Mouse (Mus musculus): Measurements from ENCODE around the gene Ush2a. TPM values are rescaled to one million over a fixed set of nuclear protein-coding genes. Genes with fewer than 3 reads are reported as not detected.

Gene Ush2a
- polyA plus RNA-seq, 1 experiment from 2014 or later, result 0.12 TPM

GRCm38 (mm10) chr1:188674640-188675510 is 413.1 kb downstream of the Ush2a start:
- Histone ChIP-seq H3K27ac (ENCODE audit: low read depth, low read length) (no peak overlapping the region), H3K27me3 (ENCODE audit: control insufficient read depth, insufficient read depth, low read length) (no peaks in the 10 kb centered on the region), H3K36me3 (ENCODE audit: control insufficient read depth, insufficient read depth, low read length) (no peaks in the 10 kb centered on the region), H3K9me3 (ENCODE audit: control insufficient read depth, low read length) (no peaks in the 10 kb centered on the region), H3K4me3 (ENCODE audit: low read depth, low read length) (no peak overlapping the region), H3K9ac (ENCODE audit: low read length) (no peak overlapping the region), H3K4me1 (replicated peaks; ENCODE audit: control insufficient read depth, insufficient read depth, low read length) (no peaks in the 10 kb centered on the region), H3K4me2 (ENCODE audit: low read depth, low read length, severe bottlenecking) (no peak overlapping the region)
- ATAC-seq (replicated peaks; ENCODE audit: low FRiP score) (no peak), DNase-seq (ENCODE audit: low spot score) (no peak)
- 81% methylated on average over 8 of the region's 8 CpGs for WGBS

DNA sequence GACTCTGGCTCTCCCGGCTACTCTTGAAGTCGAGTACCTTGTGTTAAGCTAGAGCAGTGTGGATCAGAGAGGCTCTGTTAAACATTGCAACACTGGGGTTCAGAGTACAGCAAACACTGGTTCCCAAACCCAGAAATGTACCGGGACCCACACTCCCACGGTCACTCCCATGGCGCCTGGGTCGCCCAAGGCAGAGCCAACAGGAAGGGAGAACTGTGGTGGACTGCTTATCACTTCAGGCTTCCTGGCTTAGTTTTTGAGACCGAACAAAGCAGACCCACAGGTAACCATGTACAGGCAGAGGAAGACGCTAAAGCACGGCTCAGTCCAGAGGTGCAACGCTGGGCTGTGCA is 413.7 kb downstream of the Ush2a start:
- Histone ChIP-seq H3K4me1 (replicated peaks; ENCODE audit: control insufficient read depth, insufficient read depth, low read length) (no peaks in the 10 kb centered on the region), H3K4me3 (ENCODE audit: low read depth, low read length) (no peak overlapping the region), H3K9me3 (ENCODE audit: control insufficient read depth, low read length) (no peaks in the 10 kb centered on the region), H3K27me3 (ENCODE audit: control insufficient read depth, insufficient read depth, low read length) (no peaks in the 10 kb centered on the region), H3K27ac (ENCODE audit: low read depth, low read length) (no peak overlapping the region), H3K9ac (ENCODE audit: low read length) (no peak overlapping the region), H3K36me3 (ENCODE audit: control insufficient read depth, insufficient read depth, low read length) (no peaks in the 10 kb centered on the region), H3K4me2 (ENCODE audit: low read depth, low read length, severe bottlenecking) (no peak overlapping the region)
- ATAC-seq (replicated peaks; ENCODE audit: low FRiP score), result no peak
- WGBS, result 94% methylated on average over 10 of the region's 10 CpGs
- DNase-seq (ENCODE audit: low spot score), result no peak

DNA sequence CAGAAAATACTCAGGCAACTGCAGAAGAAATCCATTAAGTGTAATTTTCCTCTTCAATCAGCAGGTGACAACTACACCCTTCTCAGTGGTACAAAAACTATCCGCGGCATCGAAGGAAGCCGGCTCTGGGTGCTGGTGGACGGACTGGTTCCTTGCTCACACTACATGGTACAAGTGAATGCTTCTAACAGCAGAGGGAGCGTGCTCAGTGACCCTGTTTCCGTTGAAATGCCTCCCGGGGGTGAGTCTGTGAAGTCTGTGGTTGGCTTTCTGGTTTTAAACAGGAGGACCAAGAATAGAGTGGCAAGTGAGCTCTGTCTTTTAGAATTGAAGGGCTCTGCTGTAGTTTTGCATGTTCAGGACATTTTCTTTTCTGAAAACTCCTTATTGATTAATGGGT is 416.4 kb downstream of the Ush2a start:
- Histone ChIP-seq H3K27me3 (ENCODE audit: control insufficient read depth, insufficient read depth, low read length) (no peaks in the 10 kb centered on the region), H3K9me3 (ENCODE audit: control insufficient read depth, low read length) (no peaks in the 10 kb centered on the region), H3K4me1 (replicated peaks; ENCODE audit: control insufficient read depth, insufficient read depth, low read length) (no peaks in the 10 kb centered on the region), H3K36me3 (ENCODE audit: control insufficient read depth, insufficient read depth, low read length) (no peaks in the 10 kb centered on the region), H3K9ac (ENCODE audit: low read length) (no peak overlapping the region), H3K4me2 (ENCODE audit: low read depth, low read length, severe bottlenecking) (no peak overlapping the region), H3K27ac (ENCODE audit: low read depth, low read length) (no peak overlapping the region), H3K4me3 (ENCODE audit: low read depth, low read length) (no peak overlapping the region)
- no peak for DNase-seq (ENCODE audit: low spot score)
- no peak for ATAC-seq (replicated peaks; ENCODE audit: low FRiP score)
- WGBS, result 74% methylated on average over 8 of the region's 8 CpGs

- 97% methylated on average over 14 of the region's 14 CpGs for WGBS
These were observed 424.5 kb downstream of the Ush2a start for GRCm38 (mm10) chr1:188686362-188686761.

DNA sequence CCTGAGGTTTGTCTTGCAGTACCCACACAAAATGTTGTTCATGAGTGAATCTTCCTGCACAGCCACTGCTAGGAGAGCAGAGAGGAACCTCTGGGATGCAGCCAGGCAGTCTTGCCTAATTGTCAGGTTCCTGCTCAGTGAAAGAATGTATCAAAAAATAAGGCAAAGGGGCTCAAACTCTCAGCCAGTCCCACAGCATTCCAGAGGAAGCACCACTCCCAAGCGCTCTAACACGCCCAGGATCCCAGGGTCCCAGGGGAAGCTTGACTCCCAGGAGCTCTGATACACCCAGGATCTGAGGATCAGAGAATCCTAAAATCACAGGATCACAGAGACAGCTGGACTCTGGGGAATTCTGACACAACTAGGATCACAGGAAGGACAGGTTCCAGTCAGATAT is 434.5 kb downstream of the Ush2a start:
- DNase-seq (ENCODE audit: low spot score) (no peak), ATAC-seq (replicated peaks; ENCODE audit: low FRiP score) (no peak)
- Histone ChIP-seq H3K4me2 (ENCODE audit: low read depth, low read length, severe bottlenecking) (no peak overlapping the region), H3K9ac (ENCODE audit: low read length) (no peak overlapping the region), H3K27ac (ENCODE audit: low read depth, low read length) (no peak overlapping the region), H3K4me3 (ENCODE audit: low read depth, low read length) (no peak overlapping the region), H3K9me3 (ENCODE audit: control insufficient read depth, low read length) (no peaks in the 10 kb centered on the region; the same call in 1 of the 2 replicates), H3K27me3 (ENCODE audit: control insufficient read depth, insufficient read depth, low read length) (no peaks in the 10 kb centered on the region), H3K36me3 (ENCODE audit: control insufficient read depth, insufficient read depth, low read length) (no peaks in the 10 kb centered on the region), H3K4me1 (replicated peaks; ENCODE audit: control insufficient read depth, insufficient read depth, low read length) (no peaks in the 10 kb centered on the region)
- 92% methylated on average over 2 of the region's 2 CpGs for WGBS

More at GRCm38 (mm10) chr1:188686362-188686761, 424.5 kb downstream of the Ush2a start:
- Histone ChIP-seq H3K27me3 (ENCODE audit: control insufficient read depth, insufficient read depth, low read length) (no peaks in the 10 kb centered on the region), H3K4me2 (ENCODE audit: low read depth, low read length, severe bottlenecking) (no peak overlapping the region), H3K4me3 (ENCODE audit: low read depth, low read length) (no peak overlapping the region), H3K9ac (ENCODE audit: low read length) (no peak overlapping the region), H3K27ac (ENCODE audit: low read depth, low read length) (no peak overlapping the region), H3K9me3 (ENCODE audit: control insufficient read depth, low read length) (no peaks in the 10 kb centered on the region; the same call in 1 of the 2 replicates), H3K36me3 (ENCODE audit: control insufficient read depth, insufficient read depth, low read length) (no peaks in the 10 kb centered on the region), H3K4me1 (replicated peaks; ENCODE audit: control insufficient read depth, insufficient read depth, low read length) (no peaks in the 10 kb centered on the region)
- DNase-seq (ENCODE audit: low spot score), result no peak
- ATAC-seq (replicated peaks; ENCODE audit: low FRiP score), result no peak

- H3K4me3 ChIP-seq (ENCODE audit: low read depth, low read length), result no peak overlapping the region
- H3K36me3 ChIP-seq (ENCODE audit: control insufficient read depth, insufficient read depth, low read length), result no peaks in the 10 kb centered on the region
- ATAC-seq (replicated peaks; ENCODE audit: low FRiP score), result no peak
- DNase-seq (ENCODE audit: low spot score), result no peak
- H3K9ac ChIP-seq (ENCODE audit: low read length), result no peak overlapping the region
- 92% methylated on average over 4 of the region's 4 CpGs for WGBS
- H3K4me1 ChIP-seq (replicated peaks; ENCODE audit: control insufficient read depth, insufficient read depth, low read length), result no peaks in the 10 kb centered on the region
- H3K27me3 ChIP-seq (ENCODE audit: control insufficient read depth, insufficient read depth, low read length), result no peaks in the 10 kb centered on the region
- no peak overlapping the region for H3K4me2 ChIP-seq (ENCODE audit: low read depth, low read length, severe bottlenecking)
- H3K9me3 ChIP-seq (ENCODE audit: control insufficient read depth, low read length), result no peaks in the 10 kb centered on the region
- H3K27ac ChIP-seq (ENCODE audit: low read depth, low read length), result no peak overlapping the region
These were observed 446.4 kb downstream of the Ush2a start for GRCm38 (mm10) chr1:188708176-188708575.

GRCm38 (mm10) chr1:188708694-188709093 is 446.9 kb downstream of the Ush2a start:
- 94% methylated on average over 10 of the region's 10 CpGs for WGBS
- Histone ChIP-seq H3K4me3 (ENCODE audit: low read depth, low read length) (no peak overlapping the region), H3K4me1 (replicated peaks; ENCODE audit: control insufficient read depth, insufficient read depth, low read length) (no peaks in the 10 kb centered on the region), H3K9me3 (ENCODE audit: control insufficient read depth, low read length) (no peaks in the 10 kb centered on the region), H3K9ac (ENCODE audit: low read length) (no peak overlapping the region), H3K36me3 (ENCODE audit: control insufficient read depth, insufficient read depth, low read length) (no peaks in the 10 kb centered on the region), H3K27ac (ENCODE audit: low read depth, low read length) (no peak overlapping the region), H3K4me2 (ENCODE audit: low read depth, low read length, severe bottlenecking) (no peak overlapping the region), H3K27me3 (ENCODE audit: control insufficient read depth, insufficient read depth, low read length) (no peaks in the 10 kb centered on the region)
- ATAC-seq (replicated peaks; ENCODE audit: low FRiP score) (no peak), DNase-seq (ENCODE audit: low spot score) (no peak)

DNA sequence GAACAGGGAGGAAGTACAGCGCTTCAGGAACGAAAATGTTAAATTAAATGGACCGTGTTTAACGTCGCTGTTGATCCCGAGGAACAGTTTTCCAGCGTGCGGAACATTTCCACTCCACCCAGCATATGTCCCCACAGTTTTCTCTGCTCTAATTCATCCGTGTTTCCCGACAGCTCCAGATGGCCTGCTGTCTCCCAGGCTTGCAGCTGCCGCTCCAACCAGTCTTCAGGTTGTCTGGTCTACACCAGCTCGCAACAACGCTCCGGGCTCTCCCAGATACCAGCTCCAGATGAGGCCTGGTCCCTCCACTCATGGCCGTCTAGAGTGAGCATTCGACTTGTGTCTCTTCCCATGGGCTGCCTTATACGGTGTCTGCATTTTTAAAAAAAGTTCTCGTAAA is 452.3 kb downstream of the Ush2a start:
- Histone ChIP-seq H3K4me3 (ENCODE audit: low read depth, low read length) (no peak overlapping the region), H3K9ac (ENCODE audit: low read length) (no peak overlapping the region), H3K27ac (ENCODE audit: low read depth, low read length) (no peak overlapping the region), H3K4me1 (replicated peaks; ENCODE audit: control insufficient read depth, insufficient read depth, low read length) (no peaks in the 10 kb centered on the region), H3K36me3 (ENCODE audit: control insufficient read depth, insufficient read depth, low read length) (no peaks in the 10 kb centered on the region), H3K9me3 (ENCODE audit: control insufficient read depth, low read length) (no peaks in the 10 kb centered on the region), H3K4me2 (ENCODE audit: low read depth, low read length, severe bottlenecking) (no peak overlapping the region), H3K27me3 (ENCODE audit: control insufficient read depth, insufficient read depth, low read length) (no peaks in the 10 kb centered on the region)
- no peak for DNase-seq (ENCODE audit: low spot score)
- no peak for ATAC-seq (replicated peaks; ENCODE audit: low FRiP score)
- 93% methylated on average over 18 of the region's 18 CpGs for WGBS

- DNase-seq (ENCODE audit: low spot score), result no peak
These were observed 453.1 kb downstream of the Ush2a start for GRCm38 (mm10) chr1:188714941-188715340.

More at GRCm38 (mm10) chr1:188714941-188715340, 453.1 kb downstream of the Ush2a start:
- no peaks in the 10 kb centered on the region for H3K27me3 ChIP-seq (ENCODE audit: control insufficient read depth, insufficient read depth, low read length)
- 85% methylated on average over 7 of the region's 7 CpGs for WGBS
- H3K27ac ChIP-seq (ENCODE audit: low read depth, low read length), result no peak overlapping the region
- no peak overlapping the region for H3K4me2 ChIP-seq (ENCODE audit: low read depth, low read length, severe bottlenecking)
- no peak for ATAC-seq (replicated peaks; ENCODE audit: low FRiP score)
- no peaks in the 10 kb centered on the region for H3K36me3 ChIP-seq (ENCODE audit: control insufficient read depth, insufficient read depth, low read length)
- H3K4me3 ChIP-seq (ENCODE audit: low read depth, low read length), result no peak overlapping the region
- no peaks in the 10 kb centered on the region for H3K9me3 ChIP-seq (ENCODE audit: control insufficient read depth, low read length)
- H3K4me1 ChIP-seq (replicated peaks; ENCODE audit: control insufficient read depth, insufficient read depth, low read length), result no peaks in the 10 kb centered on the region
- H3K9ac ChIP-seq (ENCODE audit: low read length), result no peak overlapping the region

Data from forebrain, embryonic 11.5 days (tissue).